23 mouse cellular contexts compared by ENCODE assay signal in the genomic region with DNA sequence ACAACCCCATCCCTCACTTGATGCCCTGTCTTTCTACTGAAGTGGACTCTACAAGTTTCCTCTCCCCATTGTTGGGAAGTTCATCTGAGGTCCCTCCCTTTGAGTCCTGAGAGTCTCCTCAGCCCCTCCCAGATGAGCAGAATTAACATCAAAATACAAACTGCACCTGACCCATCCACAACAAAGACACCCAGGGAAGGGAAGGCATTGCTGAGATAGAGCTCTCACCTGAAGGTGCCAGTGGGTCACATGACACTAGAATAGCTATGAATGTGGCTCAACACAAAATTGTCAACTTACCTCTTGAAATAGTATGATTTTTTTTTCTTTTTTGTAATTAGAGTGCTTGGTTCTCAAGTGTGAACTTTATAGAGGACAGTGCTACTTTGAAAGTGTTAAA.
DNase-seq lines count a peak whose midpoint lies in the region; TF ChIP-seq lines count a peak whose summit lies in the region.
"Had no signal": no experiment of that assay in that cellular context is flagged by ENCODE, and none has a peak within 500 bp of the region (broad histone marks: within the 10 kb centered on the region; RNA-seq: fewer than 3 reads in every experiment).

No protein-coding gene starts in this region.

- no peak overlapping the region for H3K4me3 ChIP-seq in CH12.LX (replicated peaks in 1 of 3; ENCODE audit: low read depth in 2 of 3, low read length in 2 of 3, poor library complexity in 1 of 3)
- H3K4me3 ChIP-seq in heart, embryonic 10.5 days, result no peak overlapping the region
- H3K4me3 ChIP-seq: embryonic facial prominence, embryonic 10.5 days; embryonic facial prominence, embryonic 12.5 days; forebrain, embryonic 13.5 days; forebrain, embryonic 15.5 days had no signal

- no peaks in the 10 kb centered on the region for H3K27me3 ChIP-seq in CH12.LX (replicated peaks)
- H3K27me3 ChIP-seq in heart, embryonic 10.5 days (ENCODE audit: insufficient read depth, poor library complexity, severe bottlenecking), result no peaks in the 10 kb centered on the region
- H3K27me3 ChIP-seq: embryonic facial prominence, embryonic 12.5 days; Patski had no signal

- dilution Hi-C loops in CH12.LX (cut with MboI; ENCODE audit: extremely low pct_ligation_motif_present, extremely low pct_unique_long_range_greater_than_20kb, low sequenced_read_pairs), result no loop called here

- no peaks in the 10 kb centered on the region for H3K79me2 ChIP-seq in CH12.LX (replicated peaks; ENCODE audit: control insufficient read depth, extremely low read depth, insufficient read depth, poor library complexity, severe bottlenecking)

- H3K9ac ChIP-seq in CH12.LX (ENCODE audit: insufficient read depth, low read depth), result no peak overlapping the region
- H3K9ac ChIP-seq: embryonic facial prominence, embryonic 12.5 days; forebrain, embryonic 13.5 days; forebrain, embryonic 15.5 days; forebrain, postnatal 0 days had no signal

- no peak for TF ChIP-seq RAD21 in CH12.LX (IDR thresholded peaks at IDR 0.05; ENCODE audit: low read depth, low read length)

- no peaks in the 10 kb centered on the region for H3K36me3 ChIP-seq in CH12.LX (replicated peaks in 1 of 2; ENCODE audit: control insufficient read depth in 1 of 2, insufficient read depth in 1 of 2, low read length in 1 of 2)
- no peaks in the 10 kb centered on the region for H3K36me3 ChIP-seq in heart, embryonic 10.5 days
- H3K36me3 ChIP-seq: embryonic facial prominence, embryonic 12.5 days; forebrain, embryonic 15.5 days; G1E had no signal

- TF ChIP-seq CTCF in CH12.LX (conservative IDR thresholded peaks at IDR 0.05 in 1 of 2, IDR thresholded peaks at IDR 0.05 in 1 of 2; ENCODE audit: low read depth in 2 of 2, low read length in 2 of 2), result no peak

- TF ChIP-seq POLR2A in CH12.LX (IDR thresholded peaks at IDR 0.05; ENCODE audit: low read depth, low read length), result no peak

- TF ChIP-seq EP300 in CH12.LX (IDR thresholded peaks at IDR 0.05; ENCODE audit: low read length), result no peak

- in situ Hi-C loops in CH12.LX (cut with MboI; ENCODE audit: low pct_ligation_motif_present, low pct_unique_long_range_greater_than_20kb, low sequenced_read_pairs), result no loop called here

- H3K4me1 ChIP-seq in CH12.LX (ENCODE audit: control insufficient read depth in 1 of 2, insufficient read depth in 2 of 2), result peaks cover 7 to 16% of the 10 kb centered on the region in 2 experiments
- peaks cover 15% of the 10 kb centered on the region; the same call in 1 of the 2 replicates for H3K4me1 ChIP-seq in heart, embryonic 10.5 days
- H3K4me1 ChIP-seq: forebrain, embryonic 13.5 days had no signal

- no peak overlapping the region for H3K27ac ChIP-seq in CH12.LX (ENCODE audit: insufficient read depth, low read depth)
- H3K27ac ChIP-seq in heart, embryonic 10.5 days, result no peak overlapping the region
- H3K27ac ChIP-seq: embryonic facial prominence, embryonic 10.5 days; embryonic facial prominence, embryonic 12.5 days; forebrain, embryonic 13.5 days; forebrain, embryonic 15.5 days had no signal

- DNase-seq in CH12.LX (ENCODE audit: extremely low read depth), result no peak
- DNase-seq in ES-CJ7 (ENCODE audit: low read depth, low spot score), result peak; percentile 72
- DNase-seq in R1 (ENCODE audit: low read depth, low spot score), result peak; percentile 68
- DNase-seq in heart, embryonic 10.5 days (ENCODE audit: low spot score), result no peak
- no peak for DNase-seq in kidney, postnatal 14 days
- no peak for DNase-seq in heart, adult 8-10 months (ENCODE audit: low spot score)
- DNase-seq: adrenal gland, adult 8-10 months; adrenal gland, postnatal 14 days; adrenal gland, postnatal 36 days; B cell, adult 2 months; cerebellum, adult 11 months; cerebellum, adult 18-20 months; cerebellum, adult 8-10 months; cerebellum, adult 9-11 months; cerebellum, postnatal 14 days; cerebellum, postnatal 36 days; forebrain, postnatal 0 days had no signal

- H3K9me3 ChIP-seq in CH12.LX (replicated peaks; ENCODE audit: low read length), result no peaks in the 10 kb centered on the region
- H3K9me3 ChIP-seq in heart, embryonic 10.5 days, result no peaks in the 10 kb centered on the region
- H3K9me3 ChIP-seq: embryonic facial prominence, embryonic 10.5 days; embryonic facial prominence, embryonic 12.5 days; forebrain, embryonic 13.5 days; forebrain, embryonic 15.5 days; G1E had no signal

- H3K4me2 ChIP-seq in CH12.LX (ENCODE audit: insufficient read depth, low read depth, poor library complexity, severe bottlenecking), result no peak overlapping the region
- H3K4me2 ChIP-seq: embryonic facial prominence, embryonic 12.5 days; forebrain, embryonic 13.5 days; forebrain, embryonic 15.5 days had no signal

TF ChIP-seq in CH12.LX, 34 proteins besides CTCF, POLR2A, EP300 and RAD21:
- TF ChIP-seq BHLHE40 (IDR thresholded peaks at IDR 0.05; ENCODE audit: low read depth, low read length) (no peak), UBTF (IDR thresholded peaks at IDR 0.05; ENCODE audit: low read depth, low read length) (no peak), E2F4 (IDR thresholded peaks at IDR 0.05; ENCODE audit: insufficient replicate concordance, low read depth, low read length) (no peak), ZMIZ1 (IDR thresholded peaks at IDR 0.05; ENCODE audit: low read depth, low read length) (no peak), USF1 (IDR thresholded peaks at IDR 0.05; ENCODE audit: low read depth, low read length) (0 out of 2 replicates have a peak, but pooled peaks have one; percentile 5), MEF2A (IDR thresholded peaks at IDR 0.05; ENCODE audit: borderline replicate concordance, low read depth, low read length) (no peak)

Comparison
In these comparisons a context has a peak if more than half of its experiments do, and no peak if none do; other contexts are left out.
1. DNase-seq: peak in ES-CJ7 (single experiment) and R1 (single experiment); none in CH12.LX (single experiment), heart, embryonic 10.5 days (single experiment), kidney, postnatal 14 days (single experiment) and heart, adult 8-10 months (single experiment).